Mouse (Mus musculus) liver, adult 2 months (tissue): ENCODE measurements around the gene Maml2.

Source experiments
- CTCF ChIP-seq: fragments of 200-500 bp; IDR thresholded peaks from 2 replicates; pipeline ENCODE4 v1.5.1; 2011; ENCODE audit warnings: low read depth, low read length, control low read depth
- POLR2A ChIP-seq: fragments of 200-500 bp; IDR thresholded peaks from 2 replicates; pipeline ENCODE4 v1.6.1; 2011; ENCODE audit warnings: low read length, control low read depth; ENCODE audit not compliant: insufficient read depth; ENCODE audit errors: extremely low read depth

GRCm38 (mm10) chr9:13509751-13510150, 212.0 kb downstream of the Maml2 start:
- no peak for TF ChIP-seq CTCF
- TF ChIP-seq POLR2A = no peak
